Mouse (Mus musculus) 3134 (cell line): ENCODE results near the gene Syn3.

Experiments
- DNase-seq: peaks from one replicate; pipeline ENCODE4 v3.0.0-alpha.2; 2011; ENCODE audit warnings: low spot score; ENCODE audit not compliant: insufficient read length; ENCODE audit errors: extremely low read depth

Gene Syn3

DNA sequence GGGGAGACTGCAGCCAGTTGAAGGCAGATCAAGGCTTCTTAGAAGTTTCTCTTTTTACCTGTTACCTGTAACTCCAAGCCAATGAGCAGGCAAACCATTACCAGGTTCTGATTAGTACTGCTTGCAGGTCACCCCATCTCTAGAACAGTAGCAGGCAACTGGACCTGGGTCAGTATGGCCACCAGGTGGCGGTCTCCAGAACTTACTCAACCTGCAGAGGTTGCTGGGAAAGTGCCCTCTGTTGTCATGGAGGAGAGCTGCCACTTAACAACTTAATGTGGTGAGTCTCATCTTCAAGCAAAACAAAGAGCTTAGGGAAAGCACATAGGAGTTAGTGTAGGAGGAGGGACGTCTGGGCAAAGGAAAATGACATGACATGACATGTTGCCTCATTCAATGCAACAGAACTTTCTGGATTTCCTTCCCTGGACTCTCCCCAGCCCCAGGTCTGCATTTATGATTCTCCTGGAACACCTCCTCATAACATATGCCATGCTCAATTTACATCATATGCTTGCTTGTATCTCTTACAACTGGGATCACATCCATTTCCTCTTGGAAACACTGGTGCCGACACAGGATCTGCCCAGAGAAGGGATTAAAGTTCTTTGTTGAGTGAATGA lies 316.4 kb downstream of the Syn3 start:
- DNase-seq, result peak; percentile 32

- peak; percentile 59 for DNase-seq
Observed at GRCm38 (mm10) chr10:86176411-86176810, 322.3 kb downstream of the Syn3 start.

DNA sequence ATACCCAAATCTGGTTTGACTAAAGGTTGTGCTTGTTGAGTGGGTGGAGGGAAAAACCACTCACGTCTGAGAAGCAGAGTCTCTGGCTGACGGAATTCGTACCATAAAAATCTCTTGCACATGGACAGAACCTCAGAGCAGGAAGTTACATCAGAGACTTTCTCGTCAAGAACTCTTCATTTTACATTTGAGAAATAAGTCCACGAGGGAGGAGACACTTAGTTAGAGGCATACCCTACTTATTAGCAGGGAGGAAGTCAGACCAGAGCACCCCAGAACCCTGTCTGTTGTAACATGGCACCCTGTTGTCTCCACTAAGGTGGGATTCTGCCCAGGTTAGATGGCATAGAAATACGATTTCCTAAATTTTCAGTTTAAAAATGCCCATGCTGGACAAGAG lies 324.7 kb downstream of the Syn3 start:
- DNase-seq, result no peak

DNA sequence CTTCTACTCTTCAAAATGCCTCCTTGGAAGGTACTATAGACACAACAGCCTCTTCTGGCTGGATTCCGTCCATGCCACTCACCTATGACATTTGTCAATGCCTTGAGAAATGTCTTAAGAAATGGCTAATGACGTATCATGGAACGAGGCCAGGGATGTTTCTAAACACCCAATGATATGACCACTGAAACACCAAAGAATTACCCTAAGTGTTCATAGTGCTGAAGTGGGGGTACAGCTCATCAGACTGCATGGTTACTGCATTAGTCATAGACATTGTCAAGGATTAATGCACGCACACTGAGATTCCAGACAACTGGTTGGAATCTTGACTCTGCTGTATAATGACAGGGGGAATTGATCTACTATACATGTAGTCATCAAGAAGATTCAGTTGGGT lies 325.4 kb downstream of the Syn3 start:
- DNase-seq, result peak; percentile 72

GRCm38 (mm10) chr10:86171246-86171645 lies 327.4 kb downstream of the Syn3 start:
- peak; percentile 85 for DNase-seq

DNA sequence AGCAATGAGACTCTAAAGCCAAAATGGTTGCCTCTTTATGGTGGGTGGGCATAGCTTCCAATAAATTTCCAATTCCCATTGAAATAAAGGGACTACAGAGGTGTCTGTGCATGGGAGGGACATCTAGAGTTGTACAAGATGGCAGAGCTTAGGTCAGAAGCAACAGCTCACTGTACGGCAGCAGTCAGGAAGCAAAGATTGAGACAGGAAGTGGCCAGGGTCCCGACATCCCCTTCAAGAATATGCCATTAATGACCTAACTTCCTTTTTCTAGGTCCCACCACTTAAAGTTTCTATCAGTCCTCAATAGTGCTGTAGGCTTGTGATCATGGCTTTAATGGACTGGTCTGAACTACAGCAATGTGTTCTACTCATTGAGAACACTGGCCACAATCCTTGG lies 330.6 kb downstream of the Syn3 start:
- no peak for DNase-seq

DNA sequence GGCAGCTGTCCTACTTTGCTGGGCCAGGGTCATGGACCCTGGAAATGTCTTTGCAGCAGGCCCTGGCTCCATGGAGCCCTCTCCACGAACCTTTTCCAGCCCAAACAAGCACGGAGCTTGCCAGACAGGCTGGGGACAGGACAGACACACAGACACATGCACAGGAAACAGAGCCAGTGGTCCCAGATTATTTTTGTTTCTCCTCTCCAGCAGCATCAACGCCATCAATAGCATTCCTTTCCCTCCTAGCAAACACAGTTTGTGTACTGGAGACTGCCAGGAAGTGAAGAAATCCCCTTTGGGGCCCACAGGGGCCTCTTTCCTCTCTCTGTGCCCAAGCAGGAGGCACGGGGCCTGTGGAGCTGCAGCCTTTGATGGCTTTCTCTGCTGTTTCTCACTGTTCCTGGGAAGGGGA lies 331.8 kb downstream of the Syn3 start:
- DNase-seq, result peak; percentile 17

DNA sequence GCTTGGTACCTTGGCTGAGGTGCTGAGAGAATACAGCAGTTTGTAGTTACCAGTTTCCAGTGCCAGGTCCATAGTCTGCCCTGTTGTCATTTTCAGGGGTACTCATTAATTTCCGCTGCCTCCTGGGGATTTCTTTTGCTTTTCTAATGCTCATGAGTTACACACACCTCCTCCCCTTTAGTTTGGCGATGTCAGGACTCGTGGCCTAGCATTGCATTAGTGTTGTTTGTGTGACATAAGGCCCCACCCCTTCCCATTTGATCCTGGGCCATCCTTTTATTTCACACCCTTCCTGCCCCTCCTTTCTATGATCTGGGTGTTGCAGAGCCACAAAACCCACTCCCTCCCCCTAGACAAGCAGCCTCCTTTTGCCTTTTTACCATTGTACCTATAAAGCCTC lies 334.6 kb downstream of the Syn3 start:
- DNase-seq, result no peak

DNA sequence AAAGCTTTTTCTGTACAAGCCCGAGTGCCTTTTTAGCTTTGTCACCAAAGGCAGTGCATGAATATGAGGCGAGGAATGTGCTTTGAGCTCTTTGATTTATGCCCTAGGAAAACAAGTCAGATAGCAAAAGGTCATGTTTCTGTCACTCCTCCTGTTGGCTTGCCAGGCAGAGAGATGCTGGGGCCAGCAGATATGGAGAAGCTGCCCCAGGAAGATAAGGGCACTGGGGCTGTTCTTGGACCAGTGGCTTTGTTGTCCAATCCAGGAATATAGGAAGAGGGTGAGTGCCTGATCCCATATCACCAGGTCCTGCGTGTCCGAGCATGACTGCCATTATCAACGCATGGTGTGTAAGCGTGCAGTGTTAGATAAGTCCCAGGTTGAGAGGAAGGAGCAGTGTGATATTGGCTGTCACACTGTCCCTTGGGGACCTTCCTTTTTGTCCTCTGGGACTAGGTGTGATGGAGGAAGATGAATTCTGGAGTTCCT lies 336.9 kb downstream of the Syn3 start:
- no peak for DNase-seq

DNA sequence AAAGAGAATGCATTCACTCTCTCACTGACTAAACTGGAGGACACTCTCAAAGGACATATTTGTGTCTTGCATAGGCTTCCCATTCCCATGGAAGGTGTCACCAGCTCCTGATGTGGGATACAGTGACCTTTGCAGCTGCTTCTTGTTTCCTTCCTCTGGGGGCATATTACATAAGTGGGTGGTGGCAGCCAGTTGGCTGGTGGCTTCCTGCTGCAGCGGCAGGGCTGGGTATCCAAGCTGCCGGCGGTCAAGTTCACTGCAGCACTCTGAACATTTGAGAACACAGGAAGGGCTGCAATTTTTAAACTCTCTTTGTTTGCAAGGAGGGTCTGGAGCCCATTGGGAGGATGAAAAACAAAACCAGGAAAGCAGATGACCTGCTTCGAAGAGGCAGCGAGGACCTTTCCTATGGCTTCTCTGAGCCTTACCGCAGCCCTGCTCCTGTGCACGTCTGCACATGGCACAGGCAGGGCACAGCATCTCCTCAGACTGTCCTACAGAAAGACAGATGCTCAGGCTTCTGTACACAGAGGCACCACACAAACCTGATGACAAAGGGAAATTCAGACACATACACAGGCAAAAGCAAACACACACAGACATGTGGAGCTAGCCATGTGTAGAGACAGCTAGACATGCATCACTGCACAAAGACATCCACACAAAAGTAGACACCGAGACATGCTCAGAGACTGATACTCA lies 340.3 kb downstream of the Syn3 start:
- no peak for DNase-seq

GRCm38 (mm10) chr10:86155344-86155743 lies 343.4 kb downstream of the Syn3 start:
- no peak for DNase-seq

DNA sequence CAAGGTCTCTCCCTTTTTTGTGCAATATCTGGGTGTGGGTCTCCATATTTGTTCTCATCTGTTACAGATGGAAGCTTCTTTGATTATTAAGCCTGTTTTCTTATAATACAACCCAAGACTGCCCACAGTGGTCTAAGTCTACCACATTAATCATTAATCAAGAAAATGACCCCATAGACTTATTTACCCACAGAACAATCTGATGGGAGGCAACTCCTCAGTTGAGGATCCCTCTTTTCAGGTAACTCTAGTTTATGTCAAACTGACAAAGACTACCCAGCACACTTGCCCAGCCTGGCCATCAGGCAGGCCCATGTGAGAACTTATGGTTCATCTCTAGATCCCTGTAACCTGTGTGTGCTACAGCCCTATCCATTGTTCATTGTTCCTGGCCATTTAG lies 345.5 kb downstream of the Syn3 start:
- no peak for DNase-seq

GRCm38 (mm10) chr10:86151357-86151756 lies 347.3 kb downstream of the Syn3 start:
- no peak for DNase-seq

- no peak for DNase-seq
Observed at GRCm38 (mm10) chr10:86150076-86150475, 348.6 kb downstream of the Syn3 start.

- no peak for DNase-seq
Observed at GRCm38 (mm10) chr10:86149029-86149818, 349.5 kb downstream of the Syn3 start.

- DNase-seq, result no peak
Observed at GRCm38 (mm10) chr10:86139061-86139681, 359.5 kb downstream of the Syn3 start.

DNA sequence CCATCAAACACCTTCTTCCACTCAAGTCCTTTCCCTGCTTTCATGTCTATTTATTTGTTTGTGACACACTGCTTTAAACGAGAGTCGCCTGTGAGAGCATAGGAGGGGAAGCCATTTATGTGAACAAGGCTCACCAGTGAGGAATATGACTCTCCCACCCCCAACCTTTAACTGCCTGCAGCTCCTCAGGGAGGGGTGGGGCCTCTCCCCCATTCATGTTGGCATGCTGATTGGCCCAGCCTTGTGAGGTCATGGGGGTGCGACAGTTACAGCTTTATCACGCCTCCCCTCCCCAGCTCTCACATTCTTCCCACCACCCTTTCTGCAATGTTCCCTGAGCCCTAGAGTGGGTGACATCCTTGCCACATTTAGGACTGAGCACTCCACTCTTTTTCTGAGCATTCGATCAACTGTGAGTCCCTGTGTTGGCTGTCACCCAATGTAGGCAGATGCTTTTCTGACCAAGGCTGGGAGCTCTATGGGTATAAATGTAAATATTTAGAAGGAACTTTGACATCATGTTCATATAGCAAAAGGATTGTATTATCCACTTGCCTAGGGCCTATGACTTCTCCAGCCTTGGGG lies 361.0 kb downstream of the Syn3 start:
- no peak for DNase-seq

DNA sequence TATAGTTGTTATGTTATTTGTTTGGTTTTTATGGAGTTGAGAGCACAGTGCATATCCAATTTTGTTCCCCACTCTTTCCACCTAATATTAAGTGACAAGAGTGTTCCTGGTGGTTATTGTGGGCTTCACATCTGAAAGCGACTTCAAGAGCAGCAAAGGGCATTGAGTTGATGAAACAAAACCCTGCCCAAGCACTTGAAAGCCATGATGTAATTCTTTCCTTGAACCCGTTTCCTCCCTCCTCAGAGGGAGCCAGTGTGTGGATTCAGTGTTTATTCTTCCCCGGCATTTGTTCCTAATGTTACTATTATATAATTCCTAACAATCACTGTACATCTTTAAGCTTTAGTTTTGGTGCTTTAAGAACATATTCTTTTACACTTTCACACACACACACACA lies 361.6 kb downstream of the Syn3 start:
- DNase-seq, result no peak

DNA sequence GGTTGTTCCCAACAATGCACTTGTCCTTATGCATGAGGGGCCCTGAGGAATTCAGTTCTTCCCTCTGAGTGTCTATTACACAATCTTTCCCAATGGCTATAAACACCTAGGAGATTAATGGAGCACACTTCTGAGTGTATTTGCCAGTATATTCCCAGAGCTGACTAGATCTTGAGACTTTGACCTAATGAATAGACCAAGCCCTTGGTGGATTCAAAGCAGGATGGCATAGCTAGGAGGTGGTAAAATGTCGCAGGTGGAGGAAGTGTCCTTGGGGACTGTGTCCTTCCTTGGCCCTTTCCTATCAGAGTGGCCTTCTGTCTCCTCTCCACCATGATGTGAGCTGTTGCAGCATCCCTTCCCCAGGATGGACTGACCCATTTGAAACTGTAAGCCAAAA lies 362.4 kb downstream of the Syn3 start:
- no peak for DNase-seq

DNA sequence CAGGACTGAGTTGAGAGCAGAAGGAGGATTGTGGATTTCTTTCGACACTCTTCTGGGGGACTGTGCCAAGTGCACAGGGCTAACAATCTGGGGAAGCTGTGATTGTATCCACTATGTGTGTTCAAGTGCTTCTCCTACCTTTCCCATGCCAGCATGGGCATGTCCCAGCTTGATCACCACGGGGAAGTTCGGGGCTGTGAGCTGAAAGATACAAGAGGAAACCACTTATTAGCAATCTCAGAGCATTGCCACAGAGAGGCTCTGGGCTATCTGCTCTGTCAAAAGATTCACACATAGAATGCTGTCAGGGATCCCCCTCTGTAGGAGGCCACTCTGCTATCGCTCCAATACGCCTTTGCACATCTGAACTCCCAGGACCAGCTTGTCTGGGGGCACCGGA lies 363.8 kb downstream of the Syn3 start:
- no peak for DNase-seq

GRCm38 (mm10) chr10:86134336-86134735 lies 364.4 kb downstream of the Syn3 start:
- no peak for DNase-seq
